Mouse (Mus musculus) cerebellum, adult 18-20 months (tissue): ENCODE measurements at regions not wholly inside any gene's neighbourhood (a gene's known extent, or its start where the extent isn't known, plus 50 kb on each side); places are given as distances from the start of the nearest gene placed in this dataset.

ENCODE experiments used
- DNase-seq, 2 experiments: peaks; one replicate each; pipeline ENCODE4 v3.0.0; 2021

GRCm38 (mm10) chr7:129936731-129937130 is 345.1 kb downstream of the Wdr11 start:
- DNase-seq = no peak

GRCm38 (mm10) chr7:129937715-129938114 is 346.1 kb downstream of the Wdr11 start:
- DNase-seq = no peak

DNA sequence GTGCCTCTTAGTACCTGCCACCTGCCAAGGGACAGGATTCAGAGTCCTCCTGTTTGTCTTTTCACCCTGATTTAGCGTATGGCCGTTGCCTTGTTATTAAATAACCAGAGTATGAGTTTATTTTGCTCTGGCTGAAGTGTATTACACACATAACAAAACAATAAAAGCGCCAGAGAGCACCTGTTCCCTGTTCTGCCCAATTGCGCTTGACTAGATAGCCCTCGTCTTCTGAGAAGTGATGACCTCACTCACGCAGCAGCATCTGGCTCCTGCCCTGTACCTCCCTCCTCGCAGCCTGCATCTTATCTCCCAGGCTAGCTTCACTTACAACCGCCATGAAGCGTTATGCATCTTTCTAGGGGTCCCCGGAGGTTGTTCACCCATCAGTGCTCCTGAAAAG is 346.5 kb downstream of the Wdr11 start:
- DNase-seq = no peak

- DNase-seq = no peak
Observed at GRCm38 (mm10) chr7:129939266-129939665, 347.6 kb downstream of the Wdr11 start.

DNA sequence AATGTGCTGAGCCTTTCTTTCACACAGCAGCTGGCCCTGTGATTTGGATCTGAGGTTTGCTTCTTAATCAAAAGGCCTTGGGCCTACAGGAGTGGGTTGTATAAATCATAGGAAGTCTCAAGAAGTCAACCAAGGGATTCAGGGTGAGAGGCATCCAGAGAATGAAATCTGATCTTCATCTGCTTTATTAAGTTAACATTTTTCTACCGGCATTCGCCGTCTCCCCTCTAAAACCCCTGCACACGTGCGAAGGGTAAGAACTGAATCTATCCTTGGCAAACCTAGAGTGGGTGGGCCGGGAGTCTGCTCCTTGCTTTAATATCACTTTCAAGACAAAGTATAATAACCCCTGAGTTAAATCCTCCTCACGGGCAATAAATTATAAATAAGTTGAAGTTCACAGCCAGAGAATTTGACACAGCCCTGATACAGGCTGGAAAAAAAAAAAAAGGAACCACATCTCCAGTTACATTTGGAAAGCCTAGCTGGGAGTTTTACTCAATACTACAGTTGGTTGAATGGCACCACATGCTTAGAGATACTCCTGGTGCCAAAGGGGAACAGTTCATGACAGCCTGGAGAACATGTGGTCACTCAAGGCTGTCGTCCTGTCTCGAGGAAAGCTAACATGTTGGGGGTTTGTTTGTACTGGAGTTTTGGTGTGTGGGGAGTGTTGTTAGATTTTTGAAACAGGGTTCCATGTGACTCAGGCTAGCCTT is 349.8 kb downstream of the Wdr11 start:
- DNase-seq = no peak

- DNase-seq = no peak
Observed at GRCm38 (mm10) chr7:129948613-129949110, 357.0 kb downstream of the Wdr11 start.

- no peak for DNase-seq
Observed at GRCm38 (mm10) chr7:129950456-129950855, 358.8 kb downstream of the Wdr11 start.

DNA sequence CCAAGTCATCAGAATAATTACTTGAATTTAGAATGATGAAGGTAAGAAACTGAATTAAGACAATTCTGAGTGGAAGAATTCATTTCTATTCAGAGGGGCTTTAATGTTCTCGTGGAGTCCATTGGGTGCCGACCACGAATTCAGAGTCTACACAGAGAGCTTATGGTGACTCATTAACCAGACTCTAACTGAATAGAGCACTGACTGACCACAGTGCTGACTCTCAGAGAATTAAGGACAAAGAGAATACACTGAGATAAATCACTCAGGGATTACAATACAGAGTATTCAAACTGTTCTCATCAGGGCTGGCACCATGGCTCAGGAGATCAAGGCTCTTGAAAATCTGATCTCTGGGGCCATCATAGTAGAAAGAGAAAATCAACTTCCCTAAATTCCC is 366.7 kb downstream of the Wdr11 start:
- DNase-seq = no peak

GRCm38 (mm10) chr7:129962575-129962974 is 370.9 kb downstream of the Wdr11 start:
- DNase-seq = no peak

GRCm38 (mm10) chr7:129964192-129964591 is 372.5 kb downstream of the Wdr11 start:
- no peak for DNase-seq

DNA sequence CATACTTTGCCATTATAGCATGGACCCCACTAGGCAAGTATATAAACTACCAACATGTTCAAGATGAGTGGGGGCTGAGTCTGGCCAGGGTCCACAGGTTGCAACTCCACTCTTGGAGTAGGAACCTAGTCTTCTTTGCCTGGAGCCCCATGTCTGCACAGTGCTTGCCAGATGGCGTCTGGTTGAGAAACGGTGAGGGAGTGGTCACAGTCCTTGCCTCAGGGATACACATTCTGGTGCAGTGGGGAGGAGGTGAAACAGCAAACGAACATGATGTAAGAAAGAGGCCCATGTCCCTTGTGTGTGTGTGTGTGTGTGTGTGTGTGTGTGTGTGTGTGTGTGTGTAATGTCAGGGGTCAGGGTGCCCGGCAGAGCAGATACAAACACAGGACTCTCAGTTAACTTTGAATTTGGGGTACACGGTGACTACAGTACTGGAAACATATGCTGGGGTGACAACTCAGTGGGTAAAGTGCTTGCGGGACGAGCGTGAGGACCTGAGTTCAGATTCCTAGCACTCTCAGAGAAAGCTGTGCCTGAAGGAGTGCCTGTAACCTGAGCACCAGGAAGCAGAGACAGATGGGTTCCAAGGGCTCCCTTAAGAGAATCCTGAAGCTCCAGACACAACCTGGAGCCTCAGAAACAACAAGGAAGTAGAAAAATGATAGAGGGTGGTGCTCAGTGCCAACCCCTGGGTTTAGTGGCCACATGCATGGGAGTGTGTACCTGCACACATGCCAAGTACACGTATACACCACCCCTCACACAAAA is 373.8 kb downstream of the Wdr11 start:
- DNase-seq = no peak

- no peak for DNase-seq
Observed at GRCm38 (mm10) chr7:129966771-129967170, 375.1 kb downstream of the Wdr11 start.

DNA sequence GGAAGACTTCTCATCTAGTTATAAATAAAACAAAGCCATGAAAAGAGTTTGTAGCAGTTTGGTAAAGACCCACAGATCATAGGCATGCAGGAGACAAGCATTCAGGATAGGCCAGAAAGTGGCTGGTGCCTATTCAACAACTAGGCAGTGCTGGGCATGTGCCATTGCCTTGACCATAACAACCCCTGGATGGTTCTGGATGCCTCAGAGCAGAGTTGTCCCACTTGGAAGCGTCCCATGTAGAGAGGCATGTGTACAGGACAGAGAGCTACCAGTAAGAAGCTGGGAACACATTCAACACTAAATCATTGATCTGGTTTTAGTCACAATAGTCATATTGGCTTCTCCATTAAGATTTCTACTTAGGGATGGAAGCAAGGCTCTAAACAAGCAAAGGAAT is 378.5 kb downstream of the Wdr11 start:
- DNase-seq = no peak

GRCm38 (mm10) chr7:129974206-129974605 is 382.5 kb downstream of the Wdr11 start:
- DNase-seq = no peak

GRCm38 (mm10) chr7:129974837-129975236 is 383.2 kb downstream of the Wdr11 start:
- no peak for DNase-seq

DNA sequence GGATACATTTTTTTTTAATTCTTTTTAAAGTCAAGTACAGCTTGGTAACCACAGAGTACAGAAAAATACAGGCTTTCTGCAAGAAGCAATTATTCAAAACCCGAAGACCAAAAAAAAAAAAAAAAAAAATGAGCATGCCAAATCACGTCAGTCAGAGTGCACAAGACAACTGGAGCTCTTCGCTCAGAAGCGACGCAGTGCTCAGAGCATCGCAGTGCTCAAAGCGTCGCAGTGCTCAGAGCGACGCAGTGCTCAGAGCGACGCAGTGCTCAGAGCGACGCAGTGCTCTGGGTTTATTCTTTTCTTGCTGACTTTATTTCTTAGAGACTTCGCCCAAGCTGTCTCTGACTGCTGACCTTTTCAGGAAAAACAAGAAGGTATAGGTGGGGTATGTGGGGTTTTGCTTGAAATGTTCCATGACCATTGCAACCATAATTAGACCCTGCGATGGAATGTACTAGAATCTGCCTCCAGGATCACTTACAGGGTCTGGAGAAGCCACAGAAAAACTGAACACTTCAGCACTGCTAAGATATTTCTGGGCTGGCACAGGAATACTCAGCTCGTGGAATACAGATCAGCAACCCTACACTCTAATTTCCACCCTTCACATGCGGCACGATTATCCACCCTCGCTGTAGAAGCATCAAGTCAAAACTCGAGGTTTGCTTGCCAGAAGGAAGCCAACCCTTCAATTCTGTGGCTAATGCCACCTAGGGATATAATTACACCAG is 384.3 kb downstream of the Wdr11 start:
- DNase-seq = no peak

DNA sequence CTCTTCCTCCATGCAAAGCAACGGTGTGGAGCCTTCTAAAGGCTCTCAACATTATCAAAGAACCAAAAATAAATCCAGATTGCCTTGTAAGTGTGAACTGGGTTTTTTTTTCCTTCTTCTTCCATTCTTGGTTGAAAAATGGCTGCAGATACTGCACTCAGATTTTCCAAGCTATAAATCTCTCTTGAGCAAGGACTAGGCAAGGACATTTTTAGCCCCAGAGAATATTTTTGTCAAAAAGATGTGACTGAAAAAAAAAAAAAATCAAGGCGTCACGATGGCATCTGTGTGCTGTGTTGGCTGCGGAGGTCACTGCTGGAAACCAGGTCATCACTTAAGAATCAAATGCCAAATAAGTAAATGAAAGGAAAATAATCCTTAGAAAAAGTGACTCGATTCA is 386.9 kb downstream of the Wdr11 start:
- no peak for DNase-seq

- no peak for DNase-seq
Observed at GRCm38 (mm10) chr7:129979337-129979736, 387.7 kb downstream of the Wdr11 start.

DNA sequence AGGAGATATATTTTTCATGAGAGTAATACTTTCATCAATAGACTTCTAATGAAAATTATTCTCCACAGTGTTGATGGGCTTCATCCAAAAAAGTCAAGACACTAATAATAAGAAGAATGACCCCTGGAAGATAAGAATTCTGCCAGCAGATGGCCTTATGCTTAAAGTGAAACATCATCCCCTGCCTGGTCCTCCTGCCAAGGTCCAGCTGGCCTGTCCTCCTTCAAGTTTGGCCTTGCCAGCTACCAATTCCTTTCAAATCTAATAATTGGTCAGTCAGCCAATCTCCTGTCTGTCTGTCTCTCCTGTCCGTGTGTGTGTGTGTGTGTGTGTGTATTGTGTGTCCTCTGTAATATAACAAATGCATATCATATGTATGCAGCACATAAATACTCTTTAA is 388.8 kb downstream of the Wdr11 start:
- DNase-seq = no peak

DNA sequence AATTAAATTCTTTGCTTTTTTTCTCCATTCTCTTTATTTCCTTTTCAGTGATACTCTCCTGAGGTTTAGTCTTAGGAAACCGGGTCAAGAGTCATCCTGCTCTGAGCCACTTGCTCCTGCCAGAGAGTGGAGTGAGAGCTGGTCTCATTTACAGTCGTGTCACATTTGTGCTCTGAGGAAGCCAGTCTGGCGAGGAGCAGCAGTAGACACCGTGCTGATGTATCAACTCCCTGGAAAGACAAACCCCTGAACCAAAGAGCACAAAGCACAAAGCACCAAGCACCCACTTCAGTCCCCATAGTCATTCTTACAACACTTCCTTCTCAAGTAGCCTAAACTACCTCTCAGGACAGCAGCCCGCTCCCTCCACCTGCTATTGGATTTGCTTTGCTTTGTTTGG is 390.7 kb downstream of the Wdr11 start:
- no peak for DNase-seq

DNA sequence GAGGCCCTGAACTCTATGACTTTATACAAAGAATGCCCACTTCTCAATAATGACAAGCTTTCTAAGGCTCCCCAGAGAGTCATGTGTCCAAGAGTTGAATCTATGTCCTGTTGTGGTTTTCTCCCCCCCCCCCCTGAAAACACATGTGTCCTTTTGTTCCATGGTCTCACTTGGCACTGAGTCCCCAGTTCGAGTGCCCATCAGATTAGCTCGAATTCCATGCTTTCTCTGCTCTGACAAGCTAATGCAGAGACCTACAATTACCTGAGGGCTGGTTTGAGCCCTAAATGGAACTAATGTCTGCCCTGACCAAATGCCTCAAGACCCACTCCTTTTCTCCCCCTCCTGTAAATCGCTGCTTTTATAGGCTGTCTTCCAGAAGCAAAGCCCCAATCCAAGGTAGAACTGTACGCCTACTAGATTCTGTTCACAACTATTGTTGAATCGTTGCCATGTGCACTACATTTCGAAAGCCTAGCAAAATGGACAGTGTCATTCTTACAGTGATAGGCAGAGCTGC is 392.0 kb downstream of the Wdr11 start:
- DNase-seq = no peak

- DNase-seq = no peak
Observed at GRCm38 (mm10) chr7:129984367-129984766, 392.7 kb downstream of the Wdr11 start.

DNA sequence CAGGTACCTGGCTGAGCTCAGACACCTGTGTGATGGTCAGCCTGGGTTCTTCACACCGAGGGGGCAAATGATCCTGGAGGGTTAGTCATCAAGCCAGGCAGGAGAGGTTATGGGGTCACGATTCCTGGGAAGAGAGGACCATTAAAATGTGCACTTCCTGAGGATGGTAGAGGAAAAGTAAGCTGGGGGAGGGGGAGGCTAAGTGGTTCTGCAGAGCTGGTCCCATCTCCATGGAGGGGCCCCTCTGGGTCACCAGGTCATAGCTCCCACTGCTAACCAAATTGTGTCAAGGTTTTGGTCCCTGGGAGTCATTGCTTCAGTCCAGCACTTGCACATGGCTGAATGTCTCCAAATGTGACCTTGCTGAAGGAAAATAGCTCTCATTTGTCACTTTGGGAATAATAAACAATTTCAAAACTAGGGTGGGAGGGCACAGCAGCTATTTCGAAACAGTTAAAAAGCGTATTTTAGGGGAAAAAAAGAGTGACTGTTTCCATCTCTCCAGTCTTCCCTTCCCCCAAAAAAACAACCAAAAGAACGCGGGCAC is 395.5 kb downstream of the Wdr11 start:
- no peak for DNase-seq
